Mouse (Mus musculus) G1E (cell line): ENCODE data around the gene Slc25a21. TPM values are rescaled to one million over a fixed set of nuclear protein-coding genes. Genes with fewer than 3 reads are reported as not detected.

ENCODE experiments used
- ATAC-seq: 2 replicates; pipeline ENCODE4 v1.8.0; 2016; ENCODE audit warnings: mild to moderate bottlenecking; ENCODE audit not compliant: insufficient number of reproducible peaks, poor library complexity, low FRiP score, severe bottlenecking; ENCODE audit errors: extremely low read depth
- DNase-seq: peaks from one replicate; pipeline ENCODE4 v3.0.0; 2012; ENCODE audit warnings: low spot score
- H3K27me3 ChIP-seq: 2 replicates; pipeline ENCODE4 v1.6.1; 2012; ENCODE audit warnings: mild to moderate bottlenecking, low read length, inconsistent platforms; ENCODE audit not compliant: insufficient read depth
- H3K36me3 ChIP-seq: replicated peaks from 2 replicates; pipeline ENCODE3; 2012; ENCODE audit warnings: mild to moderate bottlenecking, inconsistent platforms
- H3K4me1 ChIP-seq: 2 replicates; pipeline ENCODE4 v1.6.1; 2012; ENCODE audit warnings: low read depth, low read length, inconsistent platforms, mixed read lengths; ENCODE audit not compliant: insufficient read depth
- H3K4me3 ChIP-seq: 2 replicates; pipeline ENCODE4 v1.5.1; 2012; ENCODE audit warnings: low read depth, mild to moderate bottlenecking, inconsistent platforms, low read length, moderate library complexity, mixed read lengths
- H3K9me3 ChIP-seq: replicated peaks from 2 replicates; pipeline ENCODE4 v1.6.1; 2012; ENCODE audit warnings: inconsistent platforms
- CTCF ChIP-seq: IDR thresholded peaks from 2 replicates; pipeline ENCODE4 v1.5.1; 2012; ENCODE audit warnings: low read depth, low read length, inconsistent platforms, mixed read lengths
- GATA1 ChIP-seq: IDR thresholded peaks from 2 replicates; pipeline ENCODE4 v1.6.1; 2012; ENCODE audit warnings: borderline replicate concordance, low read length, inconsistent platforms, mixed read lengths
- GATA2 ChIP-seq: IDR thresholded peaks from 2 replicates; pipeline ENCODE4 v1.6.1; 2012; ENCODE audit warnings: low read depth, low read length, inconsistent platforms, borderline replicate concordance
- POLR2AphosphoS5 ChIP-seq: IDR thresholded peaks from 2 replicates; pipeline ENCODE4 v1.6.1; 2012; ENCODE audit warnings: low read depth, low read length, inconsistent platforms; ENCODE audit not compliant: insufficient replicate concordance
- TAL1 ChIP-seq: conservative IDR thresholded peaks from 2 replicates; pipeline ENCODE4 v1.6.1; 2012; ENCODE audit warnings: low read depth, low read length, inconsistent platforms, mixed read lengths
- polyA plus RNA-seq: library from polyadenylated mRNA; stranded (reverse); fragments of >175 nt; gene quantifications from 2 replicates; pipeline ENCODE4 v1.2.3, GENCODE M21; 2012
- total RNA-seq, 2 experiments: library from RNA; stranded (forward) in 1 of 2; stranded (reverse) in 1 of 2; fragments of 200-1000 nt in 1 of 2; fragments of >200 nt in 1 of 2; fragmentation: Nextera tagmentation in 1 of 2; gene quantifications; 2 replicates each; pipeline ENCODE4 v1.2.3; 2014 to 2017

Slc25a21 gene
- total and polyA plus RNA-seq, 3 experiments: 9.7 to 32.0 (median 14.6) TPM

GRCm38 (mm10) chr12:57109363-57109762 is 87.9 kb downstream of the Slc25a21 start:
- no peaks in the 10 kb centered on the region for H3K4me1 ChIP-seq
- ATAC-seq (no peak), DNase-seq (no peak)
- no peak for TF ChIP-seq GATA2
- no peak for TF ChIP-seq TAL1
- TF ChIP-seq GATA1: no peak
- no peak for TF ChIP-seq POLR2AphosphoS5
- no peak for TF ChIP-seq CTCF
- no peak overlapping the region for H3K4me3 ChIP-seq
- no peaks in the 10 kb centered on the region for H3K27me3 ChIP-seq
- H3K36me3 ChIP-seq: no peaks in the 10 kb centered on the region
- H3K9me3 ChIP-seq: no peaks in the 10 kb centered on the region

DNA sequence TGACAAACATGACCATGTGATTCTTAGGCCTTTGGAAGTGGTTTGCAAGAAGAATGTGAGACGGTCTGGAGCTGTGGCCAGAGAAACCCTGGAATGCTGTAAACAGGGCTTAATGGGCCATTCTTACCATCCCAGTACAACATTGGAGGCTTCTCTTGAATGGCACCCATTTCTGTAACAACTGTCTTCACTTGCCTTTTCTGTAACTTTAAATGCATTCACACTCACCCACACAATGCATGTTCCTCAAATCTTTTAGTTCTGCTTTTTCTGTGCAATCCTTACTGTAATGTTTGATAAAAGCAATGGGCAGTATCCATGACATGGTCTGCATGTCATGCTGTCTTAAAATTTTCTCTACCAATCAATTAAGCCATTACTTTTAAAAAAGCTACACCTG is 95.0 kb downstream of the Slc25a21 start:
- no peaks in the 10 kb centered on the region for H3K27me3 ChIP-seq
- peaks cover 8% of the 10 kb centered on the region; the same call in 1 of the 2 replicates for H3K4me1 ChIP-seq
- H3K4me3 ChIP-seq: no peak overlapping the region
- no peak for ATAC-seq
- no peak for DNase-seq
- H3K36me3 ChIP-seq: no peaks in the 10 kb centered on the region
- no peaks in the 10 kb centered on the region for H3K9me3 ChIP-seq
- TF ChIP-seq TAL1 (no peak), GATA2 (no peak), CTCF (no peak), GATA1 (no peak), POLR2AphosphoS5 (no peak)

- no peak; the same call in 1 of the 2 replicates for ATAC-seq
These were observed 96.7 kb downstream of the Slc25a21 start for GRCm38 (mm10) chr12:57100549-57100948.

GRCm38 (mm10) chr12:57099066-57099465 is 98.2 kb downstream of the Slc25a21 start:
- Histone ChIP-seq H3K36me3 (no peaks in the 10 kb centered on the region), H3K4me1 (peaks cover 10% of the 10 kb centered on the region), H3K4me3 (no peak overlapping the region), H3K27me3 (no peaks in the 10 kb centered on the region), H3K9me3 (no peaks in the 10 kb centered on the region)
- TF ChIP-seq TAL1: no peak
- TF ChIP-seq POLR2AphosphoS5: no peak
- TF ChIP-seq GATA2: no peak
- no peak for TF ChIP-seq CTCF
- TF ChIP-seq GATA1: no peak
- ATAC-seq: no peak
- no peak for DNase-seq

More at GRCm38 (mm10) chr12:57100549-57100948, 96.7 kb downstream of the Slc25a21 start:
- TF ChIP-seq GATA2 (no peak), POLR2AphosphoS5 (no peak), CTCF (no peak), TAL1 (no peak), GATA1 (no peak)
- no peaks in the 10 kb centered on the region for H3K27me3 ChIP-seq
- no peak for DNase-seq
- H3K4me1 ChIP-seq: peaks cover 10% of the 10 kb centered on the region
- H3K36me3 ChIP-seq: no peaks in the 10 kb centered on the region
- no peaks in the 10 kb centered on the region for H3K9me3 ChIP-seq
- no peak overlapping the region for H3K4me3 ChIP-seq

DNA sequence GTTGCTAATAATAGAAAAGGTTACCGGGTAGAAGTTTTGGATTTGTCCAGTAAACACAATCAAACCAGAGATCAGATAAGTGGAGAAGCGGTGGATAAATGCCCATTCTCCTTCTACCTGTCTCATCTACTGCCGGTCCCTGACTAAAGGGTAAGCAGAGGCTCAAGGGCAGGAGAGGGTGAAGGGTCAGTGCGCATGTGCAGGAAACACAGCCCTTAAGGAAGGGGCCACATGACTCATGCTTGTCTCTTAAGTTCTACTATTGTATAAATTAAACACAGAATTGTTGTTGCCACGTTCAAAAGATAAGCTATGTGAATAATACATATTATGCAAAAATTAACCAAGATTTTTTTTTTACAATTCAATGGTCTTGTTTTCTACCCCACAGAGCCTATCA is 98.9 kb downstream of the Slc25a21 start:
- TF ChIP-seq GATA1 (no peak), GATA2 (no peak), POLR2AphosphoS5 (no peak), CTCF (no peak), TAL1 (no peak)

DNA sequence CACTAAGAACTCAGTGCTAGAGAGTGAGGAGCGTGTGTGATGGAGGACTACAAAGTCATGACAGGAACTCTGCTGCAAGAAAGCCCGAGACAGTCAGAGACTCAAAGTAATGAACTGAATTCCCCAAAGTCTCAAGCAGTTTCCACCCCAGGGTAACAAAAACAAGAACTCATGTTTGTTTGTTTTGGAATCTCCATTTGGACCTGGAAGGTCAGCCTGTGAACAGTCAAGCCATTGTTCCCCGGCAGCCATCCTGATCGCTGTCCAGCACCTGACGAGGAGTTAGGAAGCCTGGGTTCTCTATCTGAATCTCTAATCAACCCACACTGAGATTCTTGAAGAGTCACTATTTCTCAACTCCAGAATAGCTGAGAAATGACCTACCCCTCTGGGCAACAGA is 104.2 kb downstream of the Slc25a21 start:
- H3K36me3 ChIP-seq: no peaks in the 10 kb centered on the region
- DNase-seq (no peak), ATAC-seq (no peak)
- H3K27me3 ChIP-seq: no peaks in the 10 kb centered on the region
- H3K4me1 ChIP-seq: peaks cover 5% of the 10 kb centered on the region
- TF ChIP-seq POLR2AphosphoS5 (no peak), TAL1 (no peak), CTCF (no peak), GATA1 (no peak), GATA2 (no peak)
- H3K4me3 ChIP-seq: no peak overlapping the region
- no peaks in the 10 kb centered on the region for H3K9me3 ChIP-seq

More for the DNA sequence above, 98.9 kb downstream of the Slc25a21 start:
- Histone ChIP-seq H3K4me3 (no peak overlapping the region), H3K4me1 (peaks cover 10% of the 10 kb centered on the region), H3K36me3 (no peaks in the 10 kb centered on the region), H3K9me3 (no peaks in the 10 kb centered on the region), H3K27me3 (no peaks in the 10 kb centered on the region)
- no peak for DNase-seq
- no peak for ATAC-seq

GRCm38 (mm10) chr12:57084519-57084918 is 112.8 kb downstream of the Slc25a21 start:
- no peaks in the 10 kb centered on the region for H3K36me3 ChIP-seq
- no peak for DNase-seq
- H3K4me1 ChIP-seq: no peaks in the 10 kb centered on the region
- H3K9me3 ChIP-seq: no peaks in the 10 kb centered on the region
- no peak overlapping the region for H3K4me3 ChIP-seq
- H3K27me3 ChIP-seq: no peaks in the 10 kb centered on the region
- TF ChIP-seq GATA2 (no peak), POLR2AphosphoS5 (no peak), CTCF (no peak), GATA1 (no peak), TAL1 (no peak)
- ATAC-seq: no peak
